Mouse (Mus musculus) hindbrain, embryonic 12.5 days (tissue): ENCODE results near the gene Mafb. TPM values are rescaled to one million over a fixed set of nuclear protein-coding genes. Genes with fewer than 3 reads are reported as not detected.

Experiments used
- polyA plus RNA-seq: library from polyadenylated mRNA; unstranded; fragments of >200 nt; fragmentation: Nextera tagmentation; extraction: Ambion mirVana; gene quantifications from 2 replicates; pipeline ENCODE4 v1.2.1, GENCODE M21; 2016

Mafb gene
- polyA plus RNA-seq, 1 experiment from 2014 or later: 17.9 TPM

Other genes starting within 250 kb of the Mafb start
- not detected in 2 replicates for gene Gm826, start 32.9 kb downstream of the Mafb start, polyA plus RNA-seq